Mouse (Mus musculus) kidney, adult 2 months (tissue): Measurements from ENCODE around the gene C4b.
"Not testable (repeated sequence)": the region's sequence is repeated elsewhere in the genome, so short reads cannot be mapped to it uniquely, and the experiment has no call there.

Experiments used
- CTCF ChIP-seq: fragments of 200-500 bp; conservative IDR thresholded peaks from 2 replicates; pipeline ENCODE4 v1.5.1; 2011; ENCODE audit warnings: low read depth, mild to moderate bottlenecking, control low read depth, low read length, moderate library complexity, mixed read lengths; ENCODE audit not compliant: insufficient read depth, insufficient read length
- POLR2A ChIP-seq: fragments of 200-500 bp; IDR thresholded peaks from one replicate; pipeline ENCODE4 v1.6.1; 2011; ENCODE audit warnings: low read depth, low read length, control low read depth

DNA sequence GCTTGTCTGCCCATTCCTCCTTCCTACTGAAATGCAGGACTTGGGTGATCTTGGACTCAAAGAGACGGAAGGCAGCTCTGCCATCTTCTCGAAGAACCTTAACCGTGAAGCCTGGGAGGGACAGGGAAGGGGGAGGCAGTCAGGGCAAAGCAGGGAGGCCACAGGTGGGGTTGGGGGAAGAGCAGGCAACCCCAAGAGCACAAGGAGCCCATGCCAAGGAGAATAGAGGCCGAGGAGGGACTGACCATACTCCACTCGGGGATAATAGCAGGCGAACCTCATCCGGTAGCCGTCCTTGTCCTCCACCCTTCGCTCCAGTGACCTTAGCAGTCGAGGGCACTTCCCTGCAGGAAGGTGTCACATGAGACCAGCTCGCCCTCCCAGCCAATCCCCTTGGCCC is 14.5 kb downstream of the C4b start:
- not testable (repeated sequence) for TF ChIP-seq CTCF, POLR2A
